Mouse (Mus musculus) small intestine, adult 2 months (tissue): ENCODE results near the gene Cpe.

Source experiments
- CTCF ChIP-seq: fragments of 200-500 bp; IDR thresholded peaks from 2 replicates; pipeline ENCODE4 v1.5.1; 2012; ENCODE audit warnings: low read depth, mild to moderate bottlenecking, control low read depth, inconsistent platforms, low read length, moderate library complexity, mixed read lengths; ENCODE audit not compliant: insufficient replicate concordance, insufficient read length; ENCODE audit errors: extremely low read depth
- POLR2A ChIP-seq: fragments of 200-500 bp; IDR thresholded peaks from 2 replicates; pipeline ENCODE4 v1.6.1; 2012; ENCODE audit warnings: low read depth, mild to moderate bottlenecking, control low read depth, inconsistent platforms, low read length, moderate library complexity

DNA sequence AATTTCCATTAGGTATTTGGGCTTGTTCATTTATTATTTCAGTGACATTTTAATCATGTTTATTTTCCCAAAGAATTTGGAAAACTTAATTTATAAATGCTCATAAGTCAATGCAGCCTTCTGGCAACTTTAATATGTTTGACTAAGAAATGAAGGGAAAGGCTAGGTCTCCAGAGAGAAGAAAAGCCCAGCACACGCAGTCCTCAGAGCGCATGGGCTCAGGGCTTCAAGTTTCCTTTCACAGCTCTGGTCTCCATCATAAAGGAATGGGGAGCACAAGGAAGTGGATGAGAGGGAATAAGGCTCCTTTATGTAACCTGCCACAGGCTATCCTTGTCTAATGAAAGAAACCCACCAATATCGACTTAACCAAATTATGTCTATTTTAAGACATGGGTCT is 10.4 kb downstream of the Cpe start:
- TF ChIP-seq CTCF, result no peak
- TF ChIP-seq POLR2A, result no peak
